Mouse (Mus musculus) liver, adult 2 months (tissue): ENCODE results near the gene Mkrn3.

Source experiments
- CTCF ChIP-seq: fragments of 200-500 bp; IDR thresholded peaks from 2 replicates; pipeline ENCODE4 v1.5.1; 2011; ENCODE audit warnings: low read depth, low read length, control low read depth
- POLR2A ChIP-seq: fragments of 200-500 bp; IDR thresholded peaks from 2 replicates; pipeline ENCODE4 v1.6.1; 2011; ENCODE audit warnings: low read length, control low read depth; ENCODE audit not compliant: insufficient read depth; ENCODE audit errors: extremely low read depth

DNA sequence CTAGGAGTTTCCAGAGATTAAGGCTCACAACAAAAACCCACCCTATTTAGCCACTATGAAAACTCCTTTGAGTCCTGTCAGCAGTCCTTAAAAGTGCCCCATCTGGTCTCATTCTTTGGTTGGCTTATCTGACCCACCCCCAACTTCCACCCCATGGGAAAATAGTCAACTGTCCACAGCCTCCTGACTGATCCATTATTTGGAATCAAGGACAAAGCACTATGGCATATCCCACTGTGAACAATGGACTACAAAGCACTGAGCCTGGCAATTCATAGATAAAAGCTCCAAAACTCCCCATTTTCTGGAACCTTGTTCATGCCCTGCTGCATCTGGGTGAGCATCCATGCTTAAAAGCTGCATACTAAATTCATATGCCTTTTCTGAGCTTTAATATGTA lies 3.8 kb downstream of the Mkrn3 start:
- TF ChIP-seq POLR2A: no peak
- no peak for TF ChIP-seq CTCF
